Mouse (Mus musculus) ES-Bruce4 (cell line): ENCODE results near the gene Thy1.

ENCODE experiments used
- CTCF ChIP-seq: IDR thresholded peaks from one replicate; pipeline ENCODE4 v1.8.1; 2011; ENCODE audit warnings: low read depth, low read length
- POLR2A ChIP-seq: IDR thresholded peaks from one replicate; pipeline ENCODE4 v1.8.1; 2011; ENCODE audit warnings: low read length; ENCODE audit not compliant: insufficient read depth

DNA sequence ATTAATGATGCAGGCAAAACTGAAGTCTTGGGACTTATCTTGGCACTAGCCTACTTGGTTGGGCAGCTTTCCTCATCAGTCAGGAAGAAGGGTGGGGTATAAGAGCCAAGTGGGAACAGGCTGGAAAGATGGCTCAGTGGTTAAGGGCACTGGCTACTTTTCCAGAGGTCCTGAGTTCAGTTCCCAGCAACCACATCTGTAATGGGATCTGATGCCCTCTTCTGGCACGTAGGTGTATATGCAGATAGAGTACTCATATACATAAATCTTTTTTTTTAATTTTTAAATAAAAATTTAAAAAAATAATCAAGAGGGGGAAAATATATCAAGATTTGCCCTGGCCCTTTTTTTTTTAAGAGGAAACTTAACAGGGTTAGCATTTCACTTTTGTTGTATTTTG, 22.0 kb downstream of the Thy1 start:
- TF ChIP-seq CTCF = no peak
- TF ChIP-seq POLR2A = no peak
